Mouse (Mus musculus) liver, embryonic 14.5 days (tissue): ENCODE data around the gene Mical3. TPM values are rescaled to one million over a fixed set of nuclear protein-coding genes. Genes with fewer than 3 reads are reported as not detected.
A peak's percentile ranks its signal among the peaks of the same experiment; 100 is the strongest.

Source experiments
- ATAC-seq: fragments of 200-750 bp; cut with Nextera tagmentation; 2 replicates; pipeline ENCODE4 v1.8.0; 2017; ENCODE audit warnings: moderate number of reproducible peaks, mild to moderate bottlenecking, moderate library complexity; ENCODE audit not compliant: insufficient read depth
- DNase-seq, 3 experiments: peaks; one replicate each; pipeline ENCODE4 v3.0.0-alpha.2; 2012 to 2013; ENCODE audit warnings: low read depth in 3 of 3, low spot score in 3 of 3
- H3K27ac ChIP-seq: fragments of 300-500 bp; sonication (generic); 2 replicates; pipeline ENCODE4 v1.5.1; 2014; ENCODE audit warnings: moderate library complexity, mild to moderate bottlenecking, control low read depth, inconsistent platforms
- H3K27me3 ChIP-seq: fragments of 300-500 bp; sonication (generic); 2 replicates; pipeline ENCODE4 v1.6.1; 2014; ENCODE audit warnings: mild to moderate bottlenecking, low read length, moderate library complexity; ENCODE audit not compliant: control insufficient read depth, insufficient read depth
- H3K36me3 ChIP-seq: fragments of 300-500 bp; sonication (generic); replicated peaks from 2 replicates; pipeline ENCODE4 v1.6.1; 2014; ENCODE audit warnings: low read depth; ENCODE audit not compliant: control insufficient read depth, insufficient read depth
- H3K4me1 ChIP-seq, 2 experiments: fragments of 200-500 bp in 1 of 2; fragments of 300-500 bp in 1 of 2; sonication (generic) in 1 of 2; replicated peaks; 2 replicates each; pipeline ENCODE4 v1.6.1; 2012 to 2014; ENCODE audit warnings: antibody characterized with exemption in 1 of 2, inconsistent platforms in 1 of 2, low read length in 1 of 2; ENCODE audit not compliant: control insufficient read depth in 2 of 2, insufficient read depth in 2 of 2
- H3K4me2 ChIP-seq: fragments of 300-500 bp; sonication (generic); 2 replicates; pipeline ENCODE4 v1.6.1; 2014; ENCODE audit warnings: low read depth, mild to moderate bottlenecking, control low read depth, moderate library complexity
- H3K4me3 ChIP-seq, 2 experiments: fragments of 200-500 bp in 1 of 2; fragments of 300-500 bp in 1 of 2; sonication (generic) in 1 of 2; 2 replicates each; pipeline ENCODE4 v1.5.1; 2012 to 2014; ENCODE audit warnings: low read depth in 2 of 2, low read length in 2 of 2, mild to moderate bottlenecking in 2 of 2, control low read depth in 1 of 2, inconsistent platforms in 1 of 2, moderate library complexity in 1 of 2; ENCODE audit not compliant: insufficient read depth in 1 of 2
- H3K9ac ChIP-seq: fragments of 300-500 bp; sonication (generic); replicated peaks from 2 replicates; pipeline ENCODE4 v1.6.1; 2014; ENCODE audit warnings: mild to moderate bottlenecking, control low read depth, moderate library complexity
- H3K9me3 ChIP-seq: fragments of 300-500 bp; sonication (generic); 2 replicates; pipeline ENCODE4 v1.6.1; 2016; ENCODE audit warnings: low read length, mixed read lengths; ENCODE audit not compliant: control insufficient read depth
- CTCF ChIP-seq: IDR thresholded peaks from 2 replicates; pipeline ENCODE4 v1.5.1; 2016; ENCODE audit warnings: antibody characterized with exemption, low read depth, control low read depth
- EP300 ChIP-seq: IDR thresholded peaks from 2 replicates; pipeline ENCODE4 v1.6.1; 2016; ENCODE audit warnings: antibody characterized with exemption, low read depth
- WGBS: fragments of 180-500 bp; shearing (Covaris S2); extraction: QIAGEN DNeasy Blood & Tissue Kit; methylation state at CpG from one replicate; pipeline ENCODE4 v1.1.7; 2014; ENCODE audit not compliant: insufficient replicate concordance; 5-methylcytosine and 5-hydroxymethylcytosine counted together
- polyA plus RNA-seq, 2 experiments: library from polyadenylated mRNA; depleted of rRNA in 1 of 2; stranded (reverse) in 1 of 2; unstranded in 1 of 2; fragments of >200 nt; fragmentation: Nextera tagmentation in 1 of 2; extraction: Ambion mirVana in 1 of 2; gene quantifications; 2 replicates each; pipeline versions ENCODE4 v1.2.1 to v1.2.3; 2012 to 2014

The Mical3 gene
- polyA plus RNA-seq, 2 experiments, result 8.1 to 9.4 TPM

- TF ChIP-seq EP300 (no peak), CTCF (peak; percentile 98)
Observed at GRCm38 (mm10) chr6:120971797-120972590, 158.8 kb downstream of the Mical3 start.

GRCm38 (mm10) chr6:120970939-120971796 lies 159.6 kb downstream of the Mical3 start:
- no peak for TF ChIP-seq EP300
- TF ChIP-seq CTCF, result no peak
- Histone ChIP-seq H3K4me2 (no peak overlapping the region), H3K4me3 (no peak overlapping the region), H3K27ac (no peak overlapping the region), H3K9me3 (no peaks in the 10 kb centered on the region), H3K4me1 (no peaks in the 10 kb centered on the region), H3K9ac (no peak overlapping the region), H3K36me3 (peaks cover 23% of the 10 kb centered on the region), H3K27me3 (no peaks in the 10 kb centered on the region)
- WGBS, result 71% methylated on average over 8 of the region's 8 CpGs
- DNase-seq (no peak), ATAC-seq (peak; percentile 18; the same call in 1 of the 2 replicates)

More at GRCm38 (mm10) chr6:120971797-120972590, 158.8 kb downstream of the Mical3 start:
- no peaks in the 10 kb centered on the region for H3K27me3 ChIP-seq
- H3K9ac ChIP-seq, result no peak overlapping the region
- peaks cover 23% of the 10 kb centered on the region for H3K36me3 ChIP-seq
- H3K27ac ChIP-seq, result no peak overlapping the region
- WGBS, result 64% methylated on average over 14 of the region's 14 CpGs
- H3K9me3 ChIP-seq, result no peaks in the 10 kb centered on the region
- no peak overlapping the region for H3K4me2 ChIP-seq
- no peaks in the 10 kb centered on the region for H3K4me1 ChIP-seq
- peak; percentile 48 to 52 (median 49) for DNase-seq
- H3K4me3 ChIP-seq, result no peak overlapping the region
- peak; percentile 58; the same call in 1 of the 2 replicates for ATAC-seq

- H3K27ac ChIP-seq, result no peak overlapping the region
- DNase-seq (no peak), ATAC-seq (no peak)
- no peak overlapping the region for H3K9ac ChIP-seq
- TF ChIP-seq CTCF, result no peak
- no peak for TF ChIP-seq EP300
- no peak overlapping the region for H3K4me2 ChIP-seq
- no peaks in the 10 kb centered on the region for H3K4me1 ChIP-seq
- H3K4me3 ChIP-seq, result no peak overlapping the region
- H3K9me3 ChIP-seq, result no peaks in the 10 kb centered on the region
- H3K27me3 ChIP-seq, result no peaks in the 10 kb centered on the region
- 88% methylated on average over 13 of the region's 13 CpGs for WGBS
- peaks cover 12% of the 10 kb centered on the region; the same call in 1 of the 2 replicates for H3K36me3 ChIP-seq
Observed at GRCm38 (mm10) chr6:120965814-120966213, 165.0 kb downstream of the Mical3 start.

- ATAC-seq (no peak), DNase-seq (no peak)
- no peak overlapping the region for H3K4me3 ChIP-seq
- no peak overlapping the region for H3K4me2 ChIP-seq
- H3K9ac ChIP-seq, result no peak overlapping the region
- no peaks in the 10 kb centered on the region for H3K27me3 ChIP-seq
- H3K36me3 ChIP-seq, result peaks cover 8% of the 10 kb centered on the region; the same call in 1 of the 2 replicates
- no peaks in the 10 kb centered on the region for H3K4me1 ChIP-seq
- H3K27ac ChIP-seq, result no peak overlapping the region
- WGBS, result 80% methylated on average over 3 of the region's 3 CpGs
- TF ChIP-seq CTCF, result no peak
- no peaks in the 10 kb centered on the region for H3K9me3 ChIP-seq
Observed at GRCm38 (mm10) chr6:120964179-120964578, 166.6 kb downstream of the Mical3 start.
